Mouse (Mus musculus) heart, embryonic 14.5 days (tissue): ENCODE measurements around the gene Vmn1r46. TPM values are rescaled to one million over a fixed set of nuclear protein-coding genes. Genes with fewer than 3 reads are reported as not detected.
"Not testable (repeated sequence)": the region's sequence is repeated elsewhere in the genome, so short reads cannot be mapped to it uniquely, and the experiment has no call there.

Experiments
- ATAC-seq: fragments of 200-750 bp; cut with Nextera tagmentation; 2 replicates; pipeline ENCODE4 v1.8.0; 2017; ENCODE audit warnings: low read depth, moderate TSS enrichment; ENCODE audit not compliant: insufficient number of reproducible peaks, insufficient read depth, low FRiP score
- H3K27ac ChIP-seq, 2 experiments: fragments of 200-500 bp in 1 of 2; fragments of 300-500 bp in 1 of 2; sonication (generic) in 1 of 2; replicated peaks in 1 of 2; 2 replicates each; pipeline ENCODE4 v1.5.1; 2012 to 2014; ENCODE audit warnings: low read depth in 2 of 2, low read length in 2 of 2, control low read depth in 1 of 2, mild to moderate bottlenecking in 1 of 2, mixed read lengths in 1 of 2; ENCODE audit not compliant: control insufficient read depth in 1 of 2, insufficient read depth in 1 of 2
- H3K27me3 ChIP-seq: fragments of 300-500 bp; sonication (generic); 2 replicates; pipeline ENCODE4 v1.6.1; 2014; ENCODE audit warnings: mild to moderate bottlenecking, low read length, control low read depth; ENCODE audit not compliant: control insufficient read depth, insufficient read depth
- H3K36me3 ChIP-seq: fragments of 300-500 bp; sonication (generic); 2 replicates; pipeline ENCODE4 v1.6.1; 2014; ENCODE audit warnings: mild to moderate bottlenecking, control low read depth, low read length, mixed read lengths; ENCODE audit not compliant: control insufficient read depth, insufficient read depth
- H3K4me1 ChIP-seq, 2 experiments: fragments of 200-500 bp in 1 of 2; fragments of 300-500 bp in 1 of 2; sonication (generic) in 1 of 2; 2 replicates each; pipeline ENCODE4 v1.6.1; 2012 to 2014; ENCODE audit warnings: low read length in 2 of 2, control low read depth in 1 of 2, mixed read lengths in 1 of 2; ENCODE audit not compliant: control insufficient read depth in 2 of 2, insufficient read depth in 2 of 2
- H3K4me2 ChIP-seq: fragments of 300-500 bp; sonication (generic); 2 replicates; pipeline ENCODE4 v1.6.1; 2014; ENCODE audit warnings: mild to moderate bottlenecking, low read length
- H3K4me3 ChIP-seq, 2 experiments: fragments of 200-500 bp in 1 of 2; fragments of 300-500 bp in 1 of 2; sonication (generic) in 1 of 2; 2 replicates each; pipeline ENCODE4 v1.5.1; 2012 to 2014; ENCODE audit warnings: low read length in 2 of 2, mild to moderate bottlenecking in 2 of 2, control low read depth in 1 of 2, low read depth in 1 of 2, moderate library complexity in 1 of 2; ENCODE audit not compliant: control insufficient read depth in 1 of 2, insufficient read depth in 1 of 2
- H3K9ac ChIP-seq: fragments of 300-500 bp; sonication (generic); 2 replicates; pipeline ENCODE4 v1.6.1; 2014; ENCODE audit warnings: mild to moderate bottlenecking, low read length
- H3K9me3 ChIP-seq: fragments of 300-500 bp; sonication (generic); 2 replicates; pipeline ENCODE4 v1.6.1; 2016; ENCODE audit warnings: low read length, control low read depth; ENCODE audit not compliant: control insufficient read depth
- WGBS: fragments of 180-500 bp; shearing (Covaris S2); extraction: QIAGEN DNeasy Blood & Tissue Kit; methylation state at CpG from one replicate; pipeline ENCODE4 v1.1.7; 2014; 5-methylcytosine and 5-hydroxymethylcytosine counted together
- polyA plus RNA-seq: library from polyadenylated mRNA; unstranded; fragments of >200 nt; fragmentation: Nextera tagmentation; extraction: Ambion mirVana; gene quantifications from 2 replicates; pipeline ENCODE4 v1.2.1, GENCODE M21; 2014

Vmn1r46 gene
- not detected in 2 replicates for polyA plus RNA-seq

DNA sequence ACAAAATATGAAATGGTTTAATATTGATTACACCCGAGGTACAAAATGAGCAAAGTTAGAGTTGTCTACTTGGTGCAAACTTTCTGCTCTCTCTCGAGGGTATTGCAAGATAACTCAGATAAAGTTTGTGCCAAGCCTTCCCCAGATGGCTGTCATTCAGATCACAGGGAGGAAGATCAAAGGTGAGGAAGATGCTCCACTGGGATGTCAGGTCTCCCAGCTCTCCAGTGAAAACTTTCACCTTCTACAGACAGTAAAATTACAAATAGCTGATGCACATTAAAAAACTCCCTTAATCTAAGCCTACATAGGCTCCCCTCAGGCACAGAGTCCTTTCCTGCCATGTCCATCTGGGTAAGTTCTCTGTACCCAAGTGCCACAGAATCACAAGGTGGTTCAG is at the start of gene Vmn1r46:
Vmn1r46 (plus strand) TSS at position 301 of the 400 bp plus-strand sequence.
- H3K4me3 ChIP-seq, result no peak within 1 kb of the TSS
- no peaks in the 10 kb centered on the region for H3K27me3 ChIP-seq
- H3K4me1 ChIP-seq, result no peaks in the 10 kb centered on the region
- H3K27ac ChIP-seq, result no peak within 1 kb of the TSS
- H3K4me2 ChIP-seq, result no peak within 1 kb of the TSS
- ATAC-seq, result no peak
- 41% methylated on average over 2 of the region's 2 CpGs for WGBS
- peaks cover 3% of the 10 kb centered on the region; the same call in 1 of the 2 replicates for H3K9me3 ChIP-seq
- H3K9ac ChIP-seq, result no peak within 1 kb of the TSS
- no peaks in the 10 kb centered on the region for H3K36me3 ChIP-seq

- not testable (repeated sequence) for H3K9me3 ChIP-seq, H3K27me3 ChIP-seq, H3K27ac ChIP-seq, H3K4me1 ChIP-seq, H3K9ac ChIP-seq, ATAC-seq, H3K4me3 ChIP-seq, H3K36me3 ChIP-seq, H3K4me2 ChIP-seq
- 89% methylated on average over 2 of the region's 2 CpGs for WGBS
Measured at GRCm38 (mm10) chr6:89940498-89940897, 28.6 kb upstream of the Vmn1r46 start, which contains the start of gene Vmn1r45. Gene Vmn1r45, minus strand, starts transcription at chr6:89940598.

DNA sequence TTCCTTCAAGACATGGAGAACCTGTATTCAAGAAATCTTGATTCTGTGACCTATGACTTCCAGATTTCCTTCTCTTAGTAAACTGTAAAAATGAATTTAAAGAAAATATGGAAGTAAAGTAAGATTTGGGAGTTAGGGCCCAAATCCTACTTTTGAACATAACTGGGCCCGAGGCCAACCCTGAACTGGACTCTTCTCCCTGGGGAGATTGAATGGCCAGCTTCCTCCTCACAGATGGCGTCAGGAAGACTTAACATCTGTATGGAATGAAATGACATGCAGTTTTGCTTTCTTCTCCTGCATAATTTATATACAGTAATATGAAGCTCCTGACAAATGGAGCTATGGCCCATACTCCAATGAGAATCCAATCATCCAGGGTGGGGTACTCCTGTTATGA is 28.2 kb upstream of the Vmn1r46 start:
- no peak overlapping the region for H3K9ac ChIP-seq
- H3K9me3 ChIP-seq, result no peaks in the 10 kb centered on the region
- 76% methylated on average over 2 of the region's 2 CpGs for WGBS
- H3K27me3 ChIP-seq, result no peaks in the 10 kb centered on the region
- no peak overlapping the region for H3K27ac ChIP-seq
- H3K36me3 ChIP-seq, result no peaks in the 10 kb centered on the region
- no peaks in the 10 kb centered on the region for H3K4me1 ChIP-seq
- H3K4me3 ChIP-seq, result no peak overlapping the region
- ATAC-seq, result no peak
- no peak overlapping the region for H3K4me2 ChIP-seq

DNA sequence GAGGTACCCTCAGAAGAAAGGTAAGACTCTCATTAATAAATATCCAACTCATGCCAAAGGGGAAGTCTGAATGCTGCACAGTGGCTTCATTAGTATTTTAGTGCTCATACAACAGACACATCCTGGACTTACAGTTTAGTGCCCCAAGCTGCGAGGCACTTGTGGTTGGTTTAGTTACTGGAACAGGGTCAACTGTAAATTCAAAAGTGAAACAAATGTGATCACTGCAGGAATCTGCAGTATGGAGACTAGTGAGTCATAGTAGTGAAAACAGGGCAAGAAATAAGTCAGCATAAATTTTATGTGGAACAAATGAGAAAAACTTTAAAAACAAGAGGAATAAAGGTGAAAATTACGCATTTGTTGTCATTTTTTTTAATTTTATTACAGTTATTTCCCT is 15.6 kb upstream of the Vmn1r46 start:
- Histone ChIP-seq H3K36me3 (no peaks in the 10 kb centered on the region), H3K4me1 (no peaks in the 10 kb centered on the region), H3K4me2 (no peak overlapping the region), H3K9me3 (peaks cover 5% of the 10 kb centered on the region; the same call in 1 of the 2 replicates), H3K9ac (no peak overlapping the region), H3K27ac (no peak overlapping the region), H3K27me3 (no peaks in the 10 kb centered on the region), H3K4me3 (no peak overlapping the region)
- WGBS, result 56% methylated on average over 2 of the region's 2 CpGs
- ATAC-seq, result no peak

- no peaks in the 10 kb centered on the region for H3K27me3 ChIP-seq
- H3K27ac ChIP-seq, result no peak overlapping the region
- H3K36me3 ChIP-seq, result no peaks in the 10 kb centered on the region
- H3K4me2 ChIP-seq, result no peak overlapping the region
- peaks cover 3% of the 10 kb centered on the region; the same call in 1 of the 2 replicates for H3K9me3 ChIP-seq
- ATAC-seq, result no peak
- no peaks in the 10 kb centered on the region for H3K4me1 ChIP-seq
- H3K9ac ChIP-seq, result no peak overlapping the region
- H3K4me3 ChIP-seq, result no peak overlapping the region
Measured at GRCm38 (mm10) chr6:89966341-89966740, 2.8 kb upstream of the Vmn1r46 start.

DNA sequence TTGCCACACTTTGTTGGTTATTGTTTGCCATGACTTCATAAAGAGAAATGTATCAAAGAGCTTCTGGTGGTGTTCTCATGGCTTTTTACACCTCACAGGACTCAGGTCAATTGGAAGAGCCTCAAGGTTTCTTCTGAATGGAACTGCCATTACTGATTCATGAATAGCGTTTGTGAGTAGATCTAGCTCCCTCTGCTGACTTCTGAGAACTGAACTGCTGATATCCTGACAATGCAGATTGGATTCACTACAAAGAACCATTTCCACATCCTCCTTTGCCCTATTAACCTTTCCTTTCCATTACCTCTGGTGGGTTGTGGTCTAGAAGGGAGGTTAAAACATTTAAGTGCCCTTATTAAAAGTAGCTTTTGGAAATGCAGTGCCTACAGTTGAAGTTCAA is 16.9 kb downstream of the Vmn1r46 start:
- H3K27me3 ChIP-seq, result no peaks in the 10 kb centered on the region

GRCm38 (mm10) chr6:90015847-90016246 is 46.7 kb downstream of the Vmn1r46 start, which contains the start of gene Vmn1r47:
Gene Vmn1r47, plus strand, starts transcription at chr6:90016147.
- H3K27me3 ChIP-seq, H3K9ac ChIP-seq, H3K9me3 ChIP-seq, H3K4me3 ChIP-seq, H3K4me1 ChIP-seq, H3K4me2 ChIP-seq, ATAC-seq, H3K27ac ChIP-seq, H3K36me3 ChIP-seq: not testable (repeated sequence)
- 81% methylated on average over 1 of the region's 1 CpGs for WGBS

More for the DNA sequence above, 16.9 kb downstream of the Vmn1r46 start:
- Histone ChIP-seq H3K27ac (no peak overlapping the region), H3K4me1 (no peaks in the 10 kb centered on the region), H3K9ac (no peak overlapping the region), H3K36me3 (no peaks in the 10 kb centered on the region), H3K4me3 (no peak overlapping the region), H3K9me3 (peaks cover 4% of the 10 kb centered on the region; the same call in 1 of the 2 replicates), H3K4me2 (no peak overlapping the region)
- ATAC-seq, result no peak
- WGBS, result 18% methylated on average over 1 of the region's 1 CpGs
